Mouse (Mus musculus) cerebellum, adult 11-12 months (tissue): ENCODE results near the gene Ifi206.

Experiments
- DNase-seq: peaks from one replicate; pipeline ENCODE4 v3.0.0; 2022

The Ifi206 gene

GRCm38 (mm10) chr1:173418516-173418915 is 72.3 kb downstream of the Ifi206 start:
- DNase-seq: no peak
